Comparison of ENCODE assay signal across 22 mouse cellular contexts in genomic region chr11:7348601-7349000, GRCm38 (mm10).
DNase-seq lines count a peak whose midpoint lies in the region; ATAC-seq and TF ChIP-seq lines count a peak whose summit lies in the region.
"Had no signal": no experiment of that assay in that cellular context is flagged by ENCODE, and none has a peak within 500 bp of the region (broad histone marks: within the 10 kb centered on the region; RNA-seq: fewer than 3 reads in every experiment).

No protein-coding gene starts in this region.

- H3K36me3 ChIP-seq in intestine, embryonic 16.5 days (ENCODE audit: control insufficient read depth, insufficient read depth, low read length): no peaks in the 10 kb centered on the region
- H3K36me3 ChIP-seq: hindbrain, embryonic 10.5 days; limb, embryonic 10.5 days; liver, embryonic 15.5 days had no signal

- intact Hi-C loops in left cerebral cortex, postnatal 4 days (cut with DNase I): no loop called here
- intact Hi-C loops in left cerebral cortex, postnatal 14 days (cut with DNase I): no loop called here

- no peak for TF ChIP-seq POLR2A in embryonic fibroblast, embryonic 13.5 days (IDR thresholded peaks at IDR 0.05; ENCODE audit: low read depth, low read length)

- H3K9me3 ChIP-seq in intestine, embryonic 16.5 days (ENCODE audit: control insufficient read depth, low read length): no peaks in the 10 kb centered on the region
- H3K9me3 ChIP-seq: forebrain, embryonic 13.5 days; hindbrain, embryonic 10.5 days; limb, embryonic 10.5 days; liver, embryonic 15.5 days had no signal

- no peak for ATAC-seq in intestine, embryonic 16.5 days
- ATAC-seq: forebrain, embryonic 13.5 days; lung, postnatal 0 days had no signal

- no peak overlapping the region for H3K4me3 ChIP-seq in embryonic fibroblast, embryonic 13.5 days (ENCODE audit: insufficient read depth, low read length)
- H3K4me3 ChIP-seq in intestine, embryonic 16.5 days (ENCODE audit: low read length): no peak overlapping the region
- H3K4me3 ChIP-seq: forebrain, embryonic 13.5 days; hindbrain, embryonic 10.5 days; left cerebral cortex, adult 2 months; limb, embryonic 10.5 days; liver, embryonic 15.5 days had no signal

- WGBS in intestine, embryonic 16.5 days: 75% methylated on average over 1 of the region's 1 CpGs

- TF ChIP-seq CTCF in embryonic fibroblast, embryonic 13.5 days (IDR thresholded peaks at IDR 0.05; ENCODE audit: borderline replicate concordance, insufficient read depth, low read length): no peak

- 0 out of 2 replicates have a peak, but pooled peaks cover 2% of the 10 kb centered on the region for H3K4me1 ChIP-seq in embryonic fibroblast, embryonic 13.5 days (ENCODE audit: control insufficient read depth, insufficient read depth, low read length)
- H3K4me1 ChIP-seq in intestine, embryonic 16.5 days (ENCODE audit: control insufficient read depth, insufficient read depth, low read length): no peaks in the 10 kb centered on the region
- H3K4me1 ChIP-seq: forebrain, embryonic 13.5 days; hindbrain, embryonic 10.5 days; limb, embryonic 10.5 days; liver, embryonic 15.5 days had no signal

- H3K27me3 ChIP-seq in intestine, embryonic 16.5 days (replicated peaks; ENCODE audit: control insufficient read depth, insufficient read depth, low read length): no peaks in the 10 kb centered on the region
- H3K27me3 ChIP-seq: forebrain, embryonic 13.5 days; liver, embryonic 15.5 days had no signal

- H3K27ac ChIP-seq in embryonic fibroblast, embryonic 13.5 days (ENCODE audit: insufficient read depth, low read length): peak overlapping the region; percentile 65; the same call in 1 of the 2 replicates
- no peak overlapping the region for H3K27ac ChIP-seq in intestine, embryonic 16.5 days (ENCODE audit: low read length)
- H3K27ac ChIP-seq: forebrain, embryonic 13.5 days; hindbrain, embryonic 10.5 days; left cerebral cortex, adult 2 months; limb, embryonic 10.5 days; liver, embryonic 15.5 days had no signal

- peak; percentile 5 for DNase-seq in heart, postnatal 4 days
- no peak for DNase-seq in heart, adult 8-10 months (ENCODE audit: low spot score)
- peak; percentile 31 for DNase-seq in left cerebral cortex, postnatal 4 days
- no peak for DNase-seq in left cerebral cortex, postnatal 14 days (ENCODE audit: low spot score in 2 of 2)
- peak; percentile 36 for DNase-seq in NIH3T3 (ENCODE audit: low read depth)
- DNase-seq: cerebellum, adult 2 months; gastrocnemius, postnatal 10 days; kidney, adult 18-20 months; layer of hippocampus, adult 9-11 months; liver; thymus, adult 18-20 months; thymus, postnatal 36 days had no signal

- H3K9ac ChIP-seq in intestine, embryonic 16.5 days (ENCODE audit: low read depth, low read length): no peak overlapping the region
- H3K9ac ChIP-seq: forebrain, embryonic 13.5 days; liver, embryonic 15.5 days had no signal

- no peak overlapping the region for H3K4me2 ChIP-seq in intestine, embryonic 16.5 days (ENCODE audit: low read depth, low read length)
- H3K4me2 ChIP-seq: forebrain, embryonic 13.5 days; heart, embryonic 11.5 days; liver, embryonic 15.5 days; midbrain, embryonic 11.5 days had no signal

Comparison
In these comparisons a context has a peak if more than half of its experiments do, and no peak if none do; other contexts are left out.
1. DNase-seq: peak in heart, postnatal 4 days (single experiment), left cerebral cortex, postnatal 4 days (single experiment) and NIH3T3 (single experiment); none in heart, adult 8-10 months (single experiment) and left cerebral cortex, postnatal 14 days (0 of 2).